Mouse (Mus musculus) spleen, adult 2 months (tissue): ENCODE results near the gene Lef1.

Experiments used
- CTCF ChIP-seq: fragments of 200-500 bp; IDR thresholded peaks from 2 replicates; pipeline ENCODE4 v1.5.1; 2011; ENCODE audit warnings: mild to moderate bottlenecking, inconsistent platforms; ENCODE audit not compliant: insufficient read depth, insufficient read length, insufficient replicate concordance; ENCODE audit errors: extremely low read depth
- POLR2A ChIP-seq: fragments of 200-500 bp; IDR thresholded peaks from 2 replicates; pipeline ENCODE4 v1.6.1; 2011; ENCODE audit warnings: low read depth, low read length, inconsistent platforms

DNA sequence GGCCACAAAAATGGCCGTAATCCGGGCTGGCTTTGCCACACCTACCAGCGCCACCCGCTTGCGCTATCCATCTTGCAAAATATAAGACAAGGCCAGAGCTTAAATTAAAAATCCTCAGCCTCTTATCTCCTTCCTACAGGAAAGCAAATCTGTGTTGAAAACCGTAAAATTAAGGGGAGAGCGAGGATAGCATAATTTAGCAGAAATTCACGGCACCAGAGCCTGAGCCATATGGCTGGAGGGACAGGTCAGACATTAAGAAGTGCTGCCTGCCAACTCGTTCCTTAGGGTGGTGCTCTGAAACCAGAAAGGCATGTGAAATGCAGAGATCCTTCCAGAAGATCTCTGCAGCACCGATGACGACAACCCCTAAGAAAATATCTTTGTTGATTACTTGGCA lies 70.7 kb downstream of the Lef1 start:
- TF ChIP-seq CTCF (no peak), POLR2A (no peak)
